Mouse (Mus musculus) left cerebral cortex, adult 18-20 months (tissue): Measurements from ENCODE around the gene Tspan10. TPM values are rescaled to one million over a fixed set of nuclear protein-coding genes. Genes with fewer than 3 reads are reported as not detected.

ENCODE experiments used
- DNase-seq, 2 experiments: peaks; one replicate each; pipeline ENCODE4 v3.0.0; 2021 to 2022; ENCODE audit warnings: low spot score in 2 of 2, mixed read lengths in 1 of 2
- total RNA-seq, 2 experiments: library from RNA; stranded (reverse); gene quantifications; 2 replicates each; pipeline ENCODE4 v1.2.3; 2021

Tspan10 gene
- total RNA-seq, 2 experiments from 2014 or later, result 1.8 to 3.3 TPM

GRCm38 (mm10) chr11:120454965-120455364, 12.5 kb downstream of the Tspan10 start:
- no peak for DNase-seq

- no peak for DNase-seq
Observed at GRCm38 (mm10) chr11:120455413-120455812, 13.0 kb downstream of the Tspan10 start.

- no peak for DNase-seq
Observed at GRCm38 (mm10) chr11:120457370-120457769, 14.9 kb downstream of the Tspan10 start.

- peak; percentile 72 to 80 for DNase-seq
Observed at GRCm38 (mm10) chr11:120457772-120458751, 15.6 kb downstream of the Tspan10 start, which contains the start of the genes Oxld1 and Ccdc137. Oxld1 (minus strand) TSS chr11:120458068. Ccdc137 (plus strand) TSS chr11:120458115.

- no peak for DNase-seq
Observed at GRCm38 (mm10) chr11:120458847-120459597, 16.6 kb downstream of the Tspan10 start.

GRCm38 (mm10) chr11:120463536-120463935, 21.1 kb downstream of the Tspan10 start:
- DNase-seq, result no peak

- DNase-seq, result no peak
Observed at GRCm38 (mm10) chr11:120464365-120464764, 21.9 kb downstream of the Tspan10 start.

GRCm38 (mm10) chr11:120465521-120465920, 23.1 kb downstream of the Tspan10 start:
- DNase-seq, result no peak

- DNase-seq, result peak; percentile 93 to 95
Observed at GRCm38 (mm10) chr11:120467051-120467735, 24.7 kb downstream of the Tspan10 start, which contains the start of gene Arl16. Arl16 (minus strand) TSS chr11:120467607.

GRCm38 (mm10) chr11:120467736-120468092, 25.3 kb downstream of the Tspan10 start:
- no peak for DNase-seq

GRCm38 (mm10) chr11:120472052-120472451, 29.6 kb downstream of the Tspan10 start:
- DNase-seq, result no peak

- DNase-seq, result no peak
Observed at GRCm38 (mm10) chr11:120483448-120483934, 41.0 kb downstream of the Tspan10 start.

- DNase-seq, result peak; percentile 87 to 90
Observed at GRCm38 (mm10) chr11:120484265-120484981, 42.0 kb downstream of the Tspan10 start, which contains the start of gene Mrpl12. Mrpl12 (plus strand) TSS chr11:120484613.

- DNase-seq, result no peak
Observed at GRCm38 (mm10) chr11:120485251-120485650, 42.8 kb downstream of the Tspan10 start.

- DNase-seq, result no peak
Observed at GRCm38 (mm10) chr11:120488516-120488915, 46.1 kb downstream of the Tspan10 start.

- peak; percentile 49 to 52 for DNase-seq
Observed at GRCm38 (mm10) chr11:120489054-120489761, 46.8 kb downstream of the Tspan10 start.

- no peak for DNase-seq
Observed at GRCm38 (mm10) chr11:120490291-120491046, 48.0 kb downstream of the Tspan10 start.

GRCm38 (mm10) chr11:120491317-120492023, 49.0 kb downstream of the Tspan10 start, which contains the start of gene Slc25a10:
Slc25a10 (plus strand) TSS chr11:120491840.
- peak; percentile 80 to 88 for DNase-seq
